Mouse (Mus musculus) T-helper 2 cell (primary cell): ENCODE measurements around the gene Ccni.

Experiments
- in situ Hi-C: fragments of 300-600 bp; cut with MboI, MseI; formaldehyde crosslinking; loops from one replicate; pipeline ENCODE4 v1.15.1; 2025; ENCODE audit warnings: high pct_unique_total_duplicates

Gene Ccni

GRCm38 (mm10) chr5:93206109-93207005 lies at the start of gene Ccni, which contains the start of gene 2010109A12Rik:
TSS of gene Ccni (minus strand) at chr5:93206495.
TSS of gene 2010109A12Rik (plus strand) at chr5:93206518.
- in situ Hi-C loops, result loop anchor here (5.0 kb wide), 1 partner anchor 61 kb away; the partner anchor contains the start of gene Ccng2

- in situ Hi-C loops, result no loop called here
These were observed 49.5 kb upstream of the Ccni start for GRCm38 (mm10) chr5:93255759-93256265.

GRCm38 (mm10) chr5:93251001-93251760 lies 44.9 kb upstream of the Ccni start:
- in situ Hi-C loops, result no loop called here

- in situ Hi-C loops, result no loop called here
These were observed 43.8 kb upstream of the Ccni start for GRCm38 (mm10) chr5:93249940-93250578.

GRCm38 (mm10) chr5:93245280-93245679 lies 39.0 kb upstream of the Ccni start:
- in situ Hi-C loops, result no loop called here

GRCm38 (mm10) chr5:93239590-93240544 lies 33.6 kb upstream of the Ccni start:
- in situ Hi-C loops, result no loop called here

- in situ Hi-C loops, result no loop called here
These were observed 30.2 kb upstream of the Ccni start for GRCm38 (mm10) chr5:93236541-93236940.

GRCm38 (mm10) chr5:93235888-93236287 lies 29.6 kb upstream of the Ccni start:
- in situ Hi-C loops, result no loop called here

GRCm38 (mm10) chr5:93234605-93235004 lies 28.3 kb upstream of the Ccni start:
- in situ Hi-C loops, result no loop called here

- in situ Hi-C loops, result no loop called here
These were observed 27.8 kb upstream of the Ccni start for GRCm38 (mm10) chr5:93234130-93234529.

- in situ Hi-C loops, result no loop called here
These were observed 26.5 kb upstream of the Ccni start for GRCm38 (mm10) chr5:93232838-93233237.

- in situ Hi-C loops, result no loop called here
These were observed 25.4 kb upstream of the Ccni start for GRCm38 (mm10) chr5:93231721-93232120.

- in situ Hi-C loops, result no loop called here
These were observed 23.2 kb upstream of the Ccni start for GRCm38 (mm10) chr5:93229527-93229926.

- in situ Hi-C loops, result no loop called here
These were observed 20.9 kb upstream of the Ccni start for GRCm38 (mm10) chr5:93227157-93227556.

GRCm38 (mm10) chr5:93224549-93224948 lies 18.3 kb upstream of the Ccni start:
- in situ Hi-C loops, result no loop called here

GRCm38 (mm10) chr5:93221661-93222060 lies 15.4 kb upstream of the Ccni start:
- in situ Hi-C loops, result no loop called here

GRCm38 (mm10) chr5:93218375-93218774 lies 12.1 kb upstream of the Ccni start:
- in situ Hi-C loops, result no loop called here

- in situ Hi-C loops, result loop anchor here (5.0 kb wide), 1 partner anchor 60 kb away; the partner anchor contains the start of gene Ccng2
These were observed 1.3 kb upstream of the Ccni start for GRCm38 (mm10) chr5:93207555-93207954.

- in situ Hi-C loops, result loop anchor here (5.0 kb wide), 1 partner anchor 60 kb away; the partner anchor contains the start of gene Ccng2
These were observed 682 bp upstream of the Ccni start for GRCm38 (mm10) chr5:93207006-93207348.

GRCm38 (mm10) chr5:93205371-93206108 lies 755 bp downstream of the Ccni start:
- in situ Hi-C loops, result loop anchor here (5.0 kb wide), 1 partner anchor 62 kb away; the partner anchor contains the start of gene Ccng2
